Comparison of ENCODE assay signal across 27 mouse cellular contexts in genomic region chr8:114006587-114006986, GRCm38 (mm10).
DNase-seq lines count a peak whose midpoint lies in the region; ATAC-seq and TF ChIP-seq lines count a peak whose summit lies in the region.
"Had no signal": no experiment of that assay in that cellular context is flagged by ENCODE, and none has a peak within 500 bp of the region (broad histone marks: within the 10 kb centered on the region; RNA-seq: fewer than 3 reads in every experiment).

No protein-coding gene starts in this region.

- in situ Hi-C loops in Patski (cut with MboI; ENCODE audit: low pct_unique_long_range_greater_than_20kb): no loop called here

- H3K27me3 ChIP-seq in C2C12 (ENCODE audit: control insufficient read depth, insufficient read depth, insufficient read length) (no peaks in the 10 kb centered on the region), Patski (peaks cover 7% of the 10 kb centered on the region)
- no peaks in the 10 kb centered on the region for H3K27me3 ChIP-seq in midbrain, embryonic 13.5 days
- no peaks in the 10 kb centered on the region for H3K27me3 ChIP-seq in midbrain, embryonic 11.5 days (ENCODE audit: control insufficient read depth, insufficient read depth, low read length)
- H3K27me3 ChIP-seq: CH12.LX; embryonic facial prominence, embryonic 12.5 days; embryonic facial prominence, embryonic 15.5 days; forebrain, embryonic 15.5 days; hindbrain, embryonic 12.5 days; hindbrain, embryonic 15.5 days had no signal

- no peak overlapping the region for H3ac ChIP-seq in C2C12 (ENCODE audit: control insufficient read depth, insufficient read length, low read depth)

- TF ChIP-seq CTCF in C2C12 (IDR thresholded peaks at IDR 0.05; ENCODE audit: control insufficient read depth, insufficient read depth, insufficient read length): no peak
- no peak for TF ChIP-seq CTCF in Patski (IDR thresholded peaks at IDR 0.05)

- peak; percentile 57 for ATAC-seq in Patski
- ATAC-seq in midbrain, embryonic 13.5 days: no peak
- ATAC-seq in midbrain, embryonic 11.5 days (ENCODE audit: low FRiP score): no peak
- ATAC-seq: forebrain, embryonic 15.5 days; intestine, postnatal 0 days had no signal

- H3K4me3 ChIP-seq in C2C12 (ENCODE audit: insufficient read depth, poor library complexity, severe bottlenecking): no peak overlapping the region
- H3K4me3 ChIP-seq in midbrain, embryonic 13.5 days (replicated peaks): no peak overlapping the region
- H3K4me3 ChIP-seq in midbrain, embryonic 11.5 days (ENCODE audit: low read depth, low read length): no peak overlapping the region
- H3K4me3 ChIP-seq: embryonic facial prominence, embryonic 12.5 days; embryonic facial prominence, embryonic 15.5 days; forebrain, embryonic 15.5 days; heart, adult 2 months; heart, embryonic 10.5 days; heart, embryonic 13.5 days; hindbrain, embryonic 12.5 days; hindbrain, embryonic 15.5 days had no signal

- POLR2A ChIA-PET in Patski (lab: Charles Lee): no interaction called here

- no peaks in the 10 kb centered on the region for H3K79me2 ChIP-seq in C2C12 (ENCODE audit: control insufficient read depth, insufficient read depth)

- CTCF ChIA-PET in Patski (lab: Charles Lee): interaction anchor here (1.2 kb wide), 1 partner anchor 342 kb away, joined by 4 read pairs; no protein-coding TSS in a partner anchor

- no peak overlapping the region for H3K9ac ChIP-seq in midbrain, embryonic 13.5 days (replicated peaks)
- H3K9ac ChIP-seq in midbrain, embryonic 11.5 days (ENCODE audit: low read length): no peak overlapping the region
- H3K9ac ChIP-seq: embryonic facial prominence, embryonic 12.5 days; embryonic facial prominence, embryonic 15.5 days; forebrain, embryonic 15.5 days; heart, embryonic 13.5 days; hindbrain, embryonic 12.5 days; hindbrain, embryonic 15.5 days had no signal

- no peak overlapping the region for H3K4me2 ChIP-seq in midbrain, embryonic 13.5 days (replicated peaks)
- H3K4me2 ChIP-seq in midbrain, embryonic 11.5 days: no peak overlapping the region
- H3K4me2 ChIP-seq: embryonic facial prominence, embryonic 12.5 days; embryonic facial prominence, embryonic 15.5 days; forebrain, embryonic 15.5 days; heart, embryonic 13.5 days; hindbrain, embryonic 12.5 days; hindbrain, embryonic 15.5 days had no signal

- no peaks in the 10 kb centered on the region for H3K4me1 ChIP-seq in midbrain, embryonic 13.5 days (replicated peaks)
- H3K4me1 ChIP-seq in midbrain, embryonic 11.5 days (ENCODE audit: control insufficient read depth, insufficient read depth, low read length): no peaks in the 10 kb centered on the region
- H3K4me1 ChIP-seq: embryonic facial prominence, embryonic 12.5 days; embryonic facial prominence, embryonic 15.5 days; forebrain, embryonic 15.5 days; heart, embryonic 10.5 days; hindbrain, embryonic 12.5 days; hindbrain, embryonic 15.5 days had no signal

- no peak overlapping the region for H3K27ac ChIP-seq in midbrain, embryonic 13.5 days
- H3K27ac ChIP-seq in midbrain, embryonic 11.5 days (ENCODE audit: low read depth, low read length): no peak overlapping the region
- H3K27ac ChIP-seq: embryonic facial prominence, embryonic 12.5 days; embryonic facial prominence, embryonic 15.5 days; forebrain, embryonic 15.5 days; heart, adult 2 months; heart, embryonic 10.5 days; heart, embryonic 13.5 days; hindbrain, embryonic 12.5 days; hindbrain, embryonic 15.5 days had no signal

- no peaks in the 10 kb centered on the region for H3K36me3 ChIP-seq in C2C12 (ENCODE audit: control insufficient read depth, insufficient read depth)
- no peaks in the 10 kb centered on the region for H3K36me3 ChIP-seq in midbrain, embryonic 13.5 days
- H3K36me3 ChIP-seq in midbrain, embryonic 11.5 days (ENCODE audit: control insufficient read depth, insufficient read depth, low read length): no peaks in the 10 kb centered on the region
- H3K36me3 ChIP-seq: embryonic facial prominence, embryonic 12.5 days; embryonic facial prominence, embryonic 15.5 days; forebrain, embryonic 15.5 days; G1E; heart, embryonic 10.5 days; heart, embryonic 13.5 days; hindbrain, embryonic 12.5 days; hindbrain, embryonic 15.5 days had no signal

- 88% methylated on average over 5 of the region's 5 CpGs for WGBS in midbrain, embryonic 13.5 days
- 89% methylated on average over 5 of the region's 5 CpGs for WGBS in midbrain, embryonic 11.5 days

- DNase-seq in 3134 (ENCODE audit: extremely low read depth, insufficient read length, low spot score) (peak; percentile 30), Patski (ENCODE audit: low read depth, low spot score) (peak; percentile 9), adipocyte (ENCODE audit: low spot score) (no peak)
- DNase-seq in midbrain, embryonic 11.5 days (ENCODE audit: low spot score, missing footprints): no peak
- DNase-seq: adrenal gland, adult 2 months; adrenal gland, postnatal 14 days; cerebellum, adult 11 months; cerebellum, adult 2 months; cerebellum, adult 9-11 months; cerebellum, postnatal 25 days; gastrocnemius, postnatal 10 days; gastrocnemius, postnatal 36 days; heart, adult 2 months; heart, postnatal 14 days; heart, postnatal 4 days had no signal

- H3K9me3 ChIP-seq in midbrain, embryonic 13.5 days: no peaks in the 10 kb centered on the region; the same call in 1 of the 2 replicates
- H3K9me3 ChIP-seq in midbrain, embryonic 11.5 days (ENCODE audit: control insufficient read depth, low read length): no peaks in the 10 kb centered on the region
- H3K9me3 ChIP-seq: embryonic facial prominence, embryonic 12.5 days; embryonic facial prominence, embryonic 15.5 days; forebrain, embryonic 15.5 days; heart, embryonic 10.5 days; hindbrain, embryonic 12.5 days; hindbrain, embryonic 15.5 days had no signal

- H3K79me3 ChIP-seq in C2C12 (ENCODE audit: low read depth): no peaks in the 10 kb centered on the region

TF ChIP-seq in C2C12, 6 proteins besides CTCF, POLR2A, EP300 and RAD21:
- TF ChIP-seq CEBPB (IDR thresholded peaks at IDR 0.05; ENCODE audit: low read depth): no peak
- peak; percentile 64 for TF ChIP-seq MAX (IDR thresholded peaks at IDR 0.05)
- peak; percentile 12 for TF ChIP-seq MYOD1 (IDR thresholded peaks at IDR 0.05; ENCODE audit: control insufficient read depth, insufficient read length, low read depth)
- TF ChIP-seq MYOG (IDR thresholded peaks at IDR 0.05; ENCODE audit: control insufficient read depth, extremely low read depth, insufficient read length): no peak
- peak; percentile 68 for TF ChIP-seq FOSL1 (IDR thresholded peaks at IDR 0.05; ENCODE audit: insufficient read depth, low read length, poor library complexity, severe bottlenecking)
- peak; percentile 56 for TF ChIP-seq USF1 (IDR thresholded peaks at IDR 0.05; ENCODE audit: low read depth)

Comparison
In these comparisons a context has a peak if more than half of its experiments do, and no peak if none do; other contexts are left out.
1. DNase-seq: peak in 3134 (single experiment) and Patski (single experiment); none in midbrain, embryonic 11.5 days (single experiment) and adipocyte (single experiment).